Mouse (Mus musculus) C2C12 (cell line): ENCODE data around the gene Ppm1l.

Experiments used
- CEBPB ChIP-seq: IDR thresholded peaks from one replicate; pipeline ENCODE4 v1.6.1; 2011; ENCODE audit warnings: low read depth, mild to moderate bottlenecking, control low read depth, moderate library complexity
- CTCF ChIP-seq: IDR thresholded peaks from one replicate; pipeline ENCODE4 v1.5.1; 2011; ENCODE audit not compliant: control insufficient read depth, insufficient read depth, insufficient read length
- MYOD1 ChIP-seq: IDR thresholded peaks from one replicate; pipeline ENCODE4 v1.6.1; 2011; ENCODE audit warnings: low read depth; ENCODE audit not compliant: control insufficient read depth, insufficient read length
- MYOG ChIP-seq: IDR thresholded peaks from one replicate; pipeline ENCODE4 v1.6.1; 2011; ENCODE audit not compliant: control insufficient read depth, insufficient read length; ENCODE audit errors: extremely low read depth
- USF1 ChIP-seq: IDR thresholded peaks from one replicate; pipeline ENCODE4 v1.6.1; 2011; ENCODE audit warnings: low read depth, mild to moderate bottlenecking, control low read depth, moderate library complexity

- TF ChIP-seq CTCF (no peak), CEBPB (no peak), MYOG (no peak), MYOD1 (no peak), USF1 (no peak)
Observed at GRCm38 (mm10) chr3:69406210-69406895, 89.7 kb downstream of the Ppm1l start.
